Mouse (Mus musculus) right cerebral cortex, postnatal 14 days (tissue): ENCODE measurements around the gene Snapc2.
A peak's percentile ranks its signal among the peaks of the same experiment; 100 is the strongest.

Source experiments
- DNase-seq: peaks from one replicate; pipeline ENCODE4 v3.0.0; 2022

The Snapc2 gene

DNA sequence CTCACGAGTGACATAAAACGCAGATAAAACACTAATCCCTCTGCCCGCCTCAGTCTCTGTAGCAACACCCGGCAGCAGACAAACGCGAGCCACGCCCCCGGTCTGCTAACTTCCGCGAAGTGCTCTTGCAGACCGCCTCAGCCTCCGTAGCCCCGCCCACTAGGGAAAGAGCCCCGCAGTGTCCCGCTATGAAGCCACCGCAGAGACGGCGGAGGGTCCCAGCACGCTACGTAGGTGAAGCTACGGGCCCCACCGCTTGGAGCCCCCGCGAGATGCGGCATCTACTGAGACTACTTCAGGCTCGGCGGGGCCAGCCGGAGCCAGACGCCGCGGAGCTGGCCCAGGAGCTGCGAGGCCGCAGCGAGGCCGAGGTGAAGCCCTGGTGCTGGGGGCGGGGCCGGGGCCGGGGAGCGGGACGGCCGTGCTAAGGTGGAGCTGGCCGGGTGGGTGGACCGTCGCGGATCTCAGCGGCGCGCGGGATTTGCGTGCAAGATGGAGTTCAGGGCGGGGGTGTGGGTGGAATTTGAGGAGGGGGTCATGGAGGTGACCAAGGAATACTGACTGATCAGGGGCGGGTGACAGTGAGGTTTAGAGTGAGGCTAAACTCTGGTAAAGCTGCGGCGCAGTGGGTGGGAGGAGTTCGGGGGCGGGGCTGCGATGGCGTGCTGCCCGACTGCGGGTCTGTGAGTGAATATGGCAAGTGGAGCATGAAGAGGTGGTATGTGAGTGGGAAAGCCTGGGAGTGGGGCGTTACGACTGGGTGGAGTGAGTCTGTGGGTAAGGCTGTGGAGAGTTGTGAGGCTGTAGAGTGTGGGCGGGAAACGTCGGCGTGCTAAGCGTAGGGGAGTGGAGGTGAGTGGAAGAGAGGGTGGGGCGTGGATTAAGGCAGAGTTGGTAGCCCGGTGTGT is at the start of gene Snapc2:
Gene Snapc2, plus strand, starts transcription at position 147 of the 908 bp plus-strand sequence.
- DNase-seq, result peak; percentile 96

DNA sequence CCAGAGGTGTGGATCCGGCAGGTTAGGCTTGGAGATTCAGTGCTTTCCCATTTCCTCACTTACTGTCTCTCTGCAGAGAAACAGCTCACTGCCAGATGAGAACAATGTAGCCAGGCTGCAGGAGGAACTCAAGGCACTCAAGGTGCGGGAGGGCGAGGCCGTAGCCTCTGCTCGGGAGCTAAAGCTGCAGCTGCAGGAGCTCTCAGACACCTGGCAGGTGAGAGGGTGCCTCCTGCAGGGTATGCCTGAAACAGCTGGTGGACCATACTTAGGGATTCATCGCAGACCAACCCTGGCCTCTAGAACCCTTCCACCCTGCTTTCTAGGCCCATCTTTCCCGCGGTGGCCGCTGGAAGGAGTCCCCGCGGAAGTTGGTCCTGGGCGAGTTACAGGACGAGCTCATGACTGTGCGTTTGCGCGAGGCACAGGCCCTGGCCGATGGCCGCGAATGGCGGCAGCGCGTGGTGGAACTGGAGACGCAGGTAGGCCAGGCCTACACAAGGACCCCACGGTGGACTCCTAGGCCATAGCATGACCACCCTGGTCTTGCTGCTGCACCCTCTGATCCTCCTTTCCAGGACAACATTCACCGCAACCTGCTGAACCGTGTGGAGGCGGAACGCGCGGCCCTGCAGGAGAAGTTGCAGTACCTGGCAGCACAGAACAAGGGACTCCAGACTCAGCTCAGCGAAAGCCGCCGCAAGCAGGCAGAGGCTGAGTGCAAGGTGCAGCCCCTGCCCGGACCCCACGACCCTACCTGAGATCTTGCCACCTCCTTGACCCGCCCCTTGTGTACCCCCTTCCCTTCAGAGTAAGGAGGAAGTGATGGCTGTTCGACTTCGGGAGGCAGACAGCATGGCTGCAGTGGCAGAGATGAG is 47.4 kb upstream of the Snapc2 start:
- DNase-seq, result no peak

- DNase-seq, result peak; percentile 44
Measured at GRCm38 (mm10) chr8:4206182-4207015, 46.5 kb upstream of the Snapc2 start.

DNA sequence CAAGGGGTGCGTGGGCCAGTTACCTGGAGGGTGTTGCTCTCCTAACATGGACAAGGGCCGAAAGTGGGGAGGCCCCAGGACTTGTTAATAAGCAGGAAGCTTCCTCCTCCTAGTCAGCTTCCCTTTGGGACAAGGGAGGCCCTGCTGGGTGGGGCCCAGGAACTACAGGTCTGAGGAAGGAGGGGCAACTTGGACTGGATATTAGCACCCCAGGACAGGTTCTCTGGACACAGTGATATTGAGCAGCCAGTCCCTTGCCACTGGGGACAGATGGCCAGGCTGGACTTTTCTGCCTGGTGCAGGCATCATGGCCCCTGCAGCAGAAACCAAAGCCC is 45.9 kb upstream of the Snapc2 start:
- DNase-seq, result no peak

DNA sequence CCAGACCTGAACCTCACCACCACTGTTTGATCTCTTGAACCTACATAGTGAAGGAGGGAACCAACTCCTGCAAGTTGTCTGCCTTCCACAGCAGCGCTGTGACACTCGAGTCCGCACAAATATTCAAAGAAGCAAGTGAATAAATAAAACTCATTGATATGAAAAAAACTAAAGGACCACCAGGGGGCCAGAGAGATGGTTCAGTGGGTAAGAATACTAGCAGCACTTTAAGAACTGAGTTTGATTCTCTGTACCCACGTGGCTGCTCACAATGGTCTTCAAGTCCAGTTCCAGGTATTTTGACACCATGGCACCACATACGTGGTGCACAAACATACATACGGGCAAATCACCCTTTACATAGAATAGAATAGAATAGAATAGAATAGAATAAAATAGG is 41.8 kb upstream of the Snapc2 start:
- no peak for DNase-seq

DNA sequence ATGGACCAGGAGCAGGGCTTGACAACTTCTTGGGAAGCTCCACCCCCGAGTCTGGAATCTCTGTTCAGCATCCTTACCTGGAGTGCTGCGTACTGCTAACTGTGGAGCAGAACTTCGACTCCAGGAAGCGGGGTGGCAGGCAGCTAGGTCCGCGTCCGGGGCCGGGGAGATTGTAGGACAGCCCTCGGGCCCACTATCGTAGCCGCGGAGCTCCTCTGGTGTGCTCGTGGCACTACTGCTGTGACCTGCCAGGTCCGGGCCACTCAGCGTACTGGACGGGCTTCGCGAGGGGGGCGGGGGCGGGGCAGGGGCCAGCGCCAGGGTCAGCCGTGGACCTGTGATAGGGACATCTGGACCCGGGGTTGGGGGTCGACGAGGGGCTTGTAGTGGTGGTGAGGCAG is 40.1 kb upstream of the Snapc2 start:
- no peak for DNase-seq

GRCm38 (mm10) chr8:4213210-4214005 is 39.5 kb upstream of the Snapc2 start:
- no peak for DNase-seq

DNA sequence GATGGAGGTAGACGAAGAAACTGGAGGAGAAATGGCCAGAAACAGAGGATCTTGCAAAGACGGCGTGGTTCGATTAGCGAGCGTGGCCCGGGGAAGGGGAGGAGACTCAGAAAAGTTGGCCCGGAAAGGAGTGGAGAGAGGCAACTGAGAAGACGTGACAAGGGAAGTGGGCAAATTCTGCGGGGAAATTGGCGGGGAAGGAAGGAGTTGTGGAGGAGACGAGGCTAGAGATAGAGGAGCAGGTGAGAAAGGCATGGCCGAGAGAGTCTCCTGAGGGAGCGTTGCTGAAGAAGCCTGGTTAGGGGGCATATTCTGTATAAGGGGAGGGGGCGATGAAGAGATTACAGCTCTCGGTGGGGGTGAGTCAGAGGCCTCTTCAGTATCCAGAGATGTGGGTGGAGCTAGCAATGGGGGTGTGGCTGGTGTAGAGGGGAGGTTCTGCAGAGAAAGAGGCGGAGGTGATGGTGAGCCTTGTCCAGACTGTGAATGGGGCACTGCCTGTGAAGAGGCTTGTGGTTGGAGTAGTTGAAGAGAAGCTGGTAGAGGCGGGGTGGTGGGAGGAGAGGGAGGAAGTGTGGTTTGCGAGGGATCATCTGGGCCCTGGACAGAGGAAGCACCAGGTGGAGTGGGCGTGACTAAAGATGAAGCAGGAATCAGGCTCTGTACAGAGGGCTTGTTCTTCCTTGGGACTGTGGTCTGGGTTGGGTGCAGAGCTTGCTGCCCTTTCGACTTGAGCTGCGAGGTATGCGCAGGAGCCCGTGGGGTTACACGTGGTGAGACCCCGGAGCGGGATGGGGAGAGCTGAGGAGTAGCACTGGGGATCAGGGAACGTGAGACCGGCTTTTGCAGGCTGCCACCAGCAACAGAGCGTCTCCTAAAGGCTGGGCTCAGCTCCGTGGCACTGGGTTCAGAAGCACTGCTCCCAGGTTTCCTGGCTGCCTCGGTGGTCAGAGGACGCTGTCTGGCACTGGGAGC is 38.6 kb upstream of the Snapc2 start:
- DNase-seq, result no peak

DNA sequence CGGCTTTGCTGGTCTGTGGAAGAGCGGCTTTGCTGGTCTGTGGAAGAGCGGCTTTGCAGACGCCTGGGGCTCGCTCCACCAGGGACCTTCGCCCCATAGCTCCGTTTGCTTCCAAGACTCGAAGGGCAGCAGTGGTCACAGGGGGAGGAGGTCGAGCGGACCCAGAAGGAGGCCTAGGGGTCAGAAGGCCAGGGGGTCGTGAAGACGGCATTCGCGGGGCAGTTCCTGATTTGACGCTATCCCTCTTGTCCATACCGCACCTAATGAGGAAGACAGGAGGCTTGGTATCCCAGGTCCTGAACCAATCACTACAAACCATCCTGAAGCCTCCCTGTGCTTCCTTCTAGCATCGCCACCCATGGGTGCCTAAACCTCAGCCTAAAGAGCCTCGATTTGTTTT is 36.6 kb upstream of the Snapc2 start:
- DNase-seq, result no peak

DNA sequence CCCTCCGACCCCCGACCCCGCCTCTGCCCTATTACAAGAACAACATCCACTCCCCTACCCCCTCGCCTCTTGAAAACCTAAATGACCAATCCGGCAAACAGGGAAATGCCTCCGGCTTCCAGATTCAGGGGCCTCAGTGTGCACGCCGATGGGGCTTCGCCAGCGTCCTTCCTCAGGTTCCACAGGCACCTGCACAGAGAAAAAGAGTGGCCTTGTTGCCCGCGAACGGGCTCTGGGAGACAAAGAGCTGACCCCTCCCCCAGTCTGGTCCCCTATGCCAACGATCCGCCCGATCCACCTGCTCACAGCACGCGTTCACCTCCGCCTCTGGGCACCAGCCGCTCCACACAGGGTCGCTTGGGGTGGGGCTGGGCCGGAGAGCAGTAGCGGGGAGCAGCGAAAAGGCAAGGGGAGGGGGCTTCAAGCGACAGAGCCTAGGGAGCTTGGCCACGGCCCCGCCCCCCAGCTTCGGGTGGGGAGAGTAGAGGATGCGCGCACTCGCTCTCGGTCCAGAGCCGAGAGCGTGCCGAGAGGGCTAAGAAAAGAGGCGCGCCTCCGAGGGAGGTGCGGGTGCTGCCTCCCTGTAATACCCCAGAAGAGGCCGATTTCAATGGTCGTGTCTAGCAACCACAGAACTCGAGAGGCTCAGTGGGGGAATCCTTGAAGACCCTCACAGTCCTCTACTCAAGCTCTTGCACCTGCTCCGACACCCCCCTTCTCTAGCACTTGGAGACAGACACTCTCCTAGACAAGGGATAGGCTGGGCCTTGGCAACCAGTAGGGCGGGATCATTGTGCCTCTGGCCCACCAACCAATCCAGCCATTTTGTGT is 35.9 kb upstream of the Snapc2 start, which contains the start of gene Prr36:
Gene Prr36, minus strand, starts transcription at position 669 of the 831 bp plus-strand sequence.
- peak; percentile 66 for DNase-seq

- no peak for DNase-seq
Measured at GRCm38 (mm10) chr8:4219617-4220016, 33.3 kb upstream of the Snapc2 start.

- DNase-seq, result no peak
Measured at GRCm38 (mm10) chr8:4222059-4222458, 30.8 kb upstream of the Snapc2 start.

DNA sequence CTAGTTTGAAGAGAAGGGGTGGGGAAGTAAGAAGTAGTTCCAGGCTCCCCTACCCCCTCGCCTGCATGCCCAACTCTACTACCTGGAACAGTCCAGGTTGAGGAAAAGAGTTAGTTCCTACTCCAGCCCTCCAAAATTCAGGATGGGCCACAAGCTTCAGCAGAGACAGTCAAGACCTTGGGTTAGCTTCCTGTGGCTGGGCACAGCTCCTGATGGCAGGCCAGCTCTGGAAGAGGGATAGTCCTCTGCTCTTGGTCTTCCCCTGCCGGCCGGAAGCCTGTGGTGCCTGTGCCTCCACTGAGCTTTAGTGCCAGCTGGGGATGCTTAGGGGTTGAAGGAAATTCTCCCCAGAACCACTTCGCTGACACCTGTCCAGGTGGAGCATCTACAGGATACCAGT is 26.6 kb upstream of the Snapc2 start:
- DNase-seq, result no peak

DNA sequence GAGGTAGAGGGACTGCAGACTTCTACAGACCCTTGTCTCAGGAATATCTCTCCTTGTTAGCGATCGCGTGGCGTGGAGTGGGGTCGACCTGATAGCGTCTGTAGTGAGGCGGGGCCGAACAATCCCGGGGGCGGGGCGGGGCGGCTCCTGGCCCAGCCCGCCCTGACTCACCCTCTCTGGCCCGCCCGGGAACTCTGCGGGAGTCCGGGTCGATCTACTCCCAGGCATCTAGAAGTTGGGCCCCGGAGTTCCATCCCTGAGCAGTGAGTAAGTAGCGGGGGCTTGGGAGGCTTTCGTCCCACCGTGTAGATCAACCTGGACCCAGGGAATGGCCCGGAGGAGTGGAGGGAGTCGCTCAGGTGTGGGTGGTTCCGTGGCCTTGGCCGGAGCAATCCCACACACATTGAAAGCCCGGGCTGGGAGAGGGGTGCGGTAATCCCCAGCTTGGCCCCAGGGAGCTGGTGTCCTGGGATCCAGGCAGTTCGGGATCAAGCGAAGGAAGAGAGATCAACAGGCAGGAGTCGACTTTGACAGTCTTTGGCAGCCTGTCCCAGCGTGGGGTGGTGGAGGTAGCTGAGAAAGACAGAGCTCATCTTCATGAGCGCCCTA is 26.0 kb upstream of the Snapc2 start, which contains the start of gene Lrrc8e:
Gene Lrrc8e, plus strand, starts transcription at position 89 of the 609 bp plus-strand sequence.
- DNase-seq, result no peak

GRCm38 (mm10) chr8:4227919-4228318 is 25.0 kb upstream of the Snapc2 start:
- DNase-seq, result no peak

- no peak for DNase-seq
Measured at GRCm38 (mm10) chr8:4229784-4230183, 23.1 kb upstream of the Snapc2 start.

- DNase-seq, result no peak
Measured at GRCm38 (mm10) chr8:4230612-4231351, 22.1 kb upstream of the Snapc2 start.

DNA sequence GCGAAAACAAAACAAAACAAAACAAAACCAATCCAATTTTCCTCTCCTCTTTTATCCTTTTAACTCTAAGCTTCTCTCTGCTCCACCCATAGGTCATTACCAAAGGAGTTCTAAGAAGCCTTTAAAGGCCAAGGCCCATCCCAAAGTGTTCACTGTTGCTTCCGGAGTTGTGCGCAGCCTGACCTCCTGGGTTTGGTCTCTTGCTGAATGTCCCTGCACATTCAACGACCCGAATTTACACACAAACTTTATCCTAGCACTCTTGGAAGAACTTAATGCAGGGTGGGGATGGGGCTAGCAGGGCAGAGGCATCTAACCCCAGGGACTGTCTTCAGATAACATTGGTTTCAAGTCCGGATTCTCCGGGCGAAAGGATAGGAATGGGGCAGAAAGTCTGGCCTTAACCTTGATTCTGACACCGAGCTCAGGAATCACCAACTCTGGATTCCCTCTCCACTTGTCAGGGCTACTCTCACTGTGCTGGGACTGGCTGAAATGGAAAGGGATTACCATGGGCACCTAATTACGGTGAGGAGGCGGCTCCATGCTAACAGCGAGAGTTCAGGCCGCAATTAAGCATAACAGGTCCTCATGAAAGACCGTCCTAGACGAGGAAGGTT is 15.0 kb upstream of the Snapc2 start:
- DNase-seq, result no peak
